Mouse (Mus musculus): Measurements from ENCODE around the gene Hpcal4. TPM values are rescaled to one million over a fixed set of nuclear protein-coding genes. Genes with fewer than 3 reads are reported as not detected.

The Hpcal4 gene
- polyA plus RNA-seq, 1 experiment: 0.82 TPM

- no peak overlapping the region for H3K27ac ChIP-seq (ENCODE audit: insufficient read depth, low read length)
- peaks cover 2% of the 10 kb centered on the region; the same call in 1 of the 2 replicates for H3K27me3 ChIP-seq (ENCODE audit: control insufficient read depth, insufficient read depth, low read length, poor library complexity, severe bottlenecking)
- H3K36me3 ChIP-seq (ENCODE audit: control insufficient read depth, insufficient read depth, low read length, poor library complexity, severe bottlenecking): no peaks in the 10 kb centered on the region
- TF ChIP-seq EP300 (IDR thresholded peaks at IDR 0.05; ENCODE audit: insufficient read depth, low read depth, low read length): no peak
- no peak for TF ChIP-seq POLR2A (IDR thresholded peaks at IDR 0.05; ENCODE audit: insufficient read depth, low read length)
- no peak for TF ChIP-seq CTCF (IDR thresholded peaks at IDR 0.05; ENCODE audit: low read depth, low read length)
- H3K9ac ChIP-seq (ENCODE audit: low read depth, poor library complexity, severe bottlenecking): no peak overlapping the region
- no peaks in the 10 kb centered on the region for H3K4me1 ChIP-seq (ENCODE audit: control insufficient read depth, insufficient read depth, low read length)
- H3K9me3 ChIP-seq (replicated peaks; ENCODE audit: control insufficient read depth, insufficient read depth, low read length, poor library complexity, severe bottlenecking): no peaks in the 10 kb centered on the region
- H3K4me3 ChIP-seq (ENCODE audit: low read depth, low read length): no peak overlapping the region
These were observed 20.6 kb upstream of the Hpcal4 start for GRCm38 (mm10) chr4:123162305-123162917.

DNA sequence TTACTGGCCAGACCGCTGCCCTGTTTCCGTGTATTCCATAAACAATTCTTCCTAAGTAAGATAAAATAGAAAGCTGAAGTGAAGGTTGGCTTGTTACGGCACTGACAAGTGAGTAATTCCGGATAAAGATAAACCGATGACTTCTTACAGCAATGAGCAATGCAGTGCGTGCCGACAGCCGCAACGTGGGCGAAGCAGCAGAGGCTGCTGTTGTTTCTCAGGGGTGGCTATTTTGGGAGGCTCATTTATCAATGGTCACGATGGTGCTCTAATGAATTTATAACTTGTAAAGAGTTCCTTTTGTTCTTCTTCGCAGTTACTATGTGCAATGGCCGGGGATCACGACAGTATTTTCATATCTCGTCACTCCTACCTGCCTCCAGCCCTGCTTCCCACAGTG is 18.9 kb upstream of the Hpcal4 start:
- Histone ChIP-seq H3K36me3 (ENCODE audit: control insufficient read depth, insufficient read depth, low read length, poor library complexity, severe bottlenecking) (no peaks in the 10 kb centered on the region), H3K4me3 (ENCODE audit: low read depth, low read length) (no peak overlapping the region), H3K27ac (ENCODE audit: insufficient read depth, low read length) (no peak overlapping the region), H3K4me1 (ENCODE audit: control insufficient read depth, insufficient read depth, low read length) (no peaks in the 10 kb centered on the region), H3K9ac (ENCODE audit: low read depth, poor library complexity, severe bottlenecking) (no peak overlapping the region), H3K9me3 (replicated peaks; ENCODE audit: control insufficient read depth, insufficient read depth, low read length, poor library complexity, severe bottlenecking) (no peaks in the 10 kb centered on the region), H3K27me3 (ENCODE audit: control insufficient read depth, insufficient read depth, low read length, poor library complexity, severe bottlenecking) (peaks cover 2% of the 10 kb centered on the region; the same call in 1 of the 2 replicates)
- TF ChIP-seq POLR2A (IDR thresholded peaks at IDR 0.05; ENCODE audit: insufficient read depth, low read length): no peak
- no peak for TF ChIP-seq CTCF (IDR thresholded peaks at IDR 0.05; ENCODE audit: low read depth, low read length)
- no peak for TF ChIP-seq EP300 (IDR thresholded peaks at IDR 0.05; ENCODE audit: insufficient read depth, low read depth, low read length)

DNA sequence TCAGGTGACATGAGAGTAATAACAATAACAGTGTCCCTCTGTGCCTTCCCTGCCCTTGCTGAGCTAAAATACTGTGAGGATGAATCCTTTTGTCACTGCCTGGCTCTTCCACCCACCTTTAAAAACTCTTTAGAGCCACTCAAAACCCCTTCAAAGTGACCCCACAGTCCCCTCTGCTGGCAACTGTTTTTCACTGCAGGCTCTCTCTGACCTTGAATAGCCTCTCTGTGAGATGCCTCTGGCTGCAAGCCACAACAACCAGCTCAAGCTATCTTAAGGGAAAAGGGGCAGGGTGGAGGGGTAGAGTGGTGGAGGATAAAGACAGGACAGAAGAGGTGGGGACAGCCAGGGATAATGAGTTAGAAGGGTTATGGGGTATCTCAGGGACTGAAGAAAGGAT is 11.2 kb upstream of the Hpcal4 start:
- Histone ChIP-seq H3K9ac (ENCODE audit: low read depth, poor library complexity, severe bottlenecking) (no peak overlapping the region), H3K4me3 (ENCODE audit: low read depth, low read length) (no peak overlapping the region), H3K27ac (ENCODE audit: insufficient read depth, low read length) (no peak overlapping the region), H3K9me3 (replicated peaks; ENCODE audit: control insufficient read depth, insufficient read depth, low read length, poor library complexity, severe bottlenecking) (no peaks in the 10 kb centered on the region), H3K36me3 (ENCODE audit: control insufficient read depth, insufficient read depth, low read length, poor library complexity, severe bottlenecking) (no peaks in the 10 kb centered on the region), H3K4me1 (ENCODE audit: control insufficient read depth, insufficient read depth, low read length) (no peaks in the 10 kb centered on the region), H3K27me3 (ENCODE audit: control insufficient read depth, insufficient read depth, low read length, poor library complexity, severe bottlenecking) (no peaks in the 10 kb centered on the region)
- TF ChIP-seq POLR2A (IDR thresholded peaks at IDR 0.05; ENCODE audit: insufficient read depth, low read length) (no peak), CTCF (IDR thresholded peaks at IDR 0.05; ENCODE audit: low read depth, low read length) (no peak), EP300 (IDR thresholded peaks at IDR 0.05; ENCODE audit: insufficient read depth, low read depth, low read length) (no peak)

GRCm38 (mm10) chr4:123183239-123184056 is 421 bp downstream of the Hpcal4 start:
- Histone ChIP-seq H3K4me1 (ENCODE audit: control insufficient read depth, insufficient read depth, low read length) (no peaks in the 10 kb centered on the region), H3K27ac (ENCODE audit: insufficient read depth, low read length) (no peak overlapping the region), H3K27me3 (ENCODE audit: control insufficient read depth, insufficient read depth, low read length, poor library complexity, severe bottlenecking) (peaks cover 8% of the 10 kb centered on the region; the same call in 1 of the 2 replicates), H3K4me3 (ENCODE audit: low read depth, low read length) (peak overlapping the region; percentile 48), H3K9me3 (replicated peaks; ENCODE audit: control insufficient read depth, insufficient read depth, low read length, poor library complexity, severe bottlenecking) (no peaks in the 10 kb centered on the region), H3K9ac (ENCODE audit: low read depth, poor library complexity, severe bottlenecking) (no peak overlapping the region), H3K36me3 (ENCODE audit: control insufficient read depth, insufficient read depth, low read length, poor library complexity, severe bottlenecking) (no peaks in the 10 kb centered on the region)
- TF ChIP-seq POLR2A (IDR thresholded peaks at IDR 0.05; ENCODE audit: insufficient read depth, low read length) (no peak), EP300 (IDR thresholded peaks at IDR 0.05; ENCODE audit: insufficient read depth, low read depth, low read length) (no peak), CTCF (IDR thresholded peaks at IDR 0.05; ENCODE audit: low read depth, low read length) (no peak)

DNA sequence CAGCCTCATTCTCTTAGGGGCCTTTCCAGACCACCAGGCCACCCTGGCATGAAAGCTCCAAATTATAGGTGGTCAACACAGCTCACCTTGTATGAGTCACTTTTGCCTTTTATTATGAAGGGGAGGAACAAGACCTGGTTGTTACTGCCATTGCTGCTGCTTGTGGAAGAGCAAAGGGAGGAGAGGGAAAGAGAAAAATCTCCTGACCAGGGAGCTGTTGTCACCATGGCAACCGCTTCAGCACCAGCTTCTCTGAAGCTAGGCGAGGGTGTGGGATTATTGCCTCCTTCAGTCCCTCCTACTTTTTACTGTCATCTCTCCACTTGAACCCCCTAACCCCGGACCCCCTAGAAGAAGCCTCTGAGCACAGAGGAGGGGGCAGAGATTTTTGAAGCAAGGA is 1.8 kb downstream of the Hpcal4 start:
- H3K4me1 ChIP-seq (ENCODE audit: control insufficient read depth, insufficient read depth, low read length): no peaks in the 10 kb centered on the region
- H3K9ac ChIP-seq (ENCODE audit: low read depth, poor library complexity, severe bottlenecking): no peak overlapping the region
- H3K27ac ChIP-seq (ENCODE audit: insufficient read depth, low read length): no peak overlapping the region
- H3K27me3 ChIP-seq (ENCODE audit: control insufficient read depth, insufficient read depth, low read length, poor library complexity, severe bottlenecking): peaks cover 8% of the 10 kb centered on the region; the same call in 1 of the 2 replicates
- H3K36me3 ChIP-seq (ENCODE audit: control insufficient read depth, insufficient read depth, low read length, poor library complexity, severe bottlenecking): no peaks in the 10 kb centered on the region
- H3K9me3 ChIP-seq (replicated peaks; ENCODE audit: control insufficient read depth, insufficient read depth, low read length, poor library complexity, severe bottlenecking): no peaks in the 10 kb centered on the region
- H3K4me3 ChIP-seq (ENCODE audit: low read depth, low read length): no peak overlapping the region
- no peak for TF ChIP-seq POLR2A (IDR thresholded peaks at IDR 0.05; ENCODE audit: insufficient read depth, low read length)
- TF ChIP-seq EP300 (IDR thresholded peaks at IDR 0.05; ENCODE audit: insufficient read depth, low read depth, low read length): no peak
- TF ChIP-seq CTCF (IDR thresholded peaks at IDR 0.05; ENCODE audit: low read depth, low read length): no peak

DNA sequence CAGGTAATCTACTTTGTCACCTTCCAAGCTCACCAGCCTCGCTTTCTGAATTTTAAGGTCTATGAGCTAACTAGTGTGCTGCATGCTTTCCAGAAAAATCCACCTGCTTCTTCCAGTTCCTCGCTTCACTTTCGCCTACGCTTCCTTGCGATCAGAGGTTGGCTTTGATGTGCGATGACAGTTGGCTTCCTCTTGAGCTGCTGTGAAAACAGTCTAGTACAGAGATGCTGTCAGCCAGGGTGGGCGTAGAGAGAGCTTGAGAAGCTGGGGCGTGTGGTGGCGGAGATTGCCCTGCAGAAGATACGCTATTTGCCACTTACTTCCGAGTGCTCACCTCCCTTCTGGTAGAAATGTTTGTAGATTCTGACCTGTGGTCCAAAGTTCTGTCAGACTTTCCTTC is 9.3 kb downstream of the Hpcal4 start:
- H3K9ac ChIP-seq (ENCODE audit: low read depth, poor library complexity, severe bottlenecking): no peak overlapping the region
- H3K27ac ChIP-seq (ENCODE audit: insufficient read depth, low read length): no peak overlapping the region
- no peak overlapping the region for H3K4me3 ChIP-seq (ENCODE audit: low read depth, low read length)
- no peak for TF ChIP-seq POLR2A (IDR thresholded peaks at IDR 0.05; ENCODE audit: insufficient read depth, low read length)
- no peak for TF ChIP-seq CTCF (IDR thresholded peaks at IDR 0.05; ENCODE audit: low read depth, low read length)
- no peak for TF ChIP-seq EP300 (IDR thresholded peaks at IDR 0.05; ENCODE audit: insufficient read depth, low read depth, low read length)
- H3K36me3 ChIP-seq (ENCODE audit: control insufficient read depth, insufficient read depth, low read length, poor library complexity, severe bottlenecking): no peaks in the 10 kb centered on the region
- H3K4me1 ChIP-seq (ENCODE audit: control insufficient read depth, insufficient read depth, low read length): no peaks in the 10 kb centered on the region
- no peaks in the 10 kb centered on the region for H3K9me3 ChIP-seq (replicated peaks; ENCODE audit: control insufficient read depth, insufficient read depth, low read length, poor library complexity, severe bottlenecking)
- H3K27me3 ChIP-seq (ENCODE audit: control insufficient read depth, insufficient read depth, low read length, poor library complexity, severe bottlenecking): no peaks in the 10 kb centered on the region
